Mouse (Mus musculus) right cerebral cortex, postnatal 4 days (tissue): ENCODE measurements at regions not wholly inside any gene's neighbourhood (a gene's known extent, or its start where the extent isn't known, plus 50 kb on each side); places are given as distances from the start of the nearest gene placed in this dataset.
"Not testable (repeated sequence)": the region's sequence is repeated elsewhere in the genome, so short reads cannot be mapped to it uniquely, and the experiment has no call there.

Source experiments
- DNase-seq: peaks from one replicate; pipeline ENCODE4 v3.0.0-alpha.2; 2022

DNA sequence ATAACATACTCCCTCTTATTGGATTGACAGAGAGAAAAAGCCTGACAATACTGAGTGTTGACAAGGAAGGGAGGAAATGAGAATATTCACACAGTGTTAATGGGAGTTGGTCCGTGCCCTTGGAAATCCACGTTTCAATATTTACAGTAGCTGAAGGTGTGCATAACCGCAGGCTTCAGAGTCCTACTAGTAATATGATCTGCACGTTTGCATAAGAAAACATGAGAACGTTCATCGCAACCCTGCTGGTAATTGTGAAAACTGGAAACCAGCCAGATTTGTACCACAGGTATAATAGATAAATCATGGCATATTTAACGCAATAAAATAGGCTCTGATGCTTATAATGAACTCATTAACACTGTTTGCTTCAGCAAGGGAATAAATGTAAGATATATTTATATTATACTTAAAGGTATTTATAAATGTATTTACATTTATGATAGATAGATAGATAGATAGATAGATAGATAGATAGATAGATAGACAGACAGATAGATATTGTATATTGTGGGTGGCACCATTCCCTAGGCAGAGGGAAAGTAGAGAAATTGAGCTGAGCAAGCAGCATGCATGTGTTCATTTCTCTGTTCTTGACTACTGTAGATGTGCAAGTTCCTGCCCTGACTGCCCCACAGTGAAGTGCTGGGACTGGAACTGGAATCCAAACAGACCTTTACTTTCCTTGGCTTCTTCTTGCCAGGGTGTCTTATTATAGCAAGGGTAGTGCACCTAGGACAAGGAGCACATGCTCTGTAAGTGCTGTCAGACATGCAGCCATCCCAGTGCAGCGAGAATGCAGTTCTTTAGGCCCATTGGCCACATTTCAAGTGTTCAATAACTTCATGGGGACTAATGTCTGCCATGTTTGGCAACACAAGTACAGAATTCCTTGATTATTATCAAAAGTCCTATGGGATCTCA is 117.6 kb upstream of the Cpm start:
- no peak for DNase-seq

GRCm38 (mm10) chr10:117510529-117511482 is 118.5 kb upstream of the Cpm start:
- no peak for DNase-seq

GRCm38 (mm10) chr10:117510224-117510486 is 119.1 kb upstream of the Cpm start:
- DNase-seq, result no peak

- DNase-seq, result no peak
Observed at GRCm38 (mm10) chr10:117509431-117510223, 119.7 kb upstream of the Cpm start.

DNA sequence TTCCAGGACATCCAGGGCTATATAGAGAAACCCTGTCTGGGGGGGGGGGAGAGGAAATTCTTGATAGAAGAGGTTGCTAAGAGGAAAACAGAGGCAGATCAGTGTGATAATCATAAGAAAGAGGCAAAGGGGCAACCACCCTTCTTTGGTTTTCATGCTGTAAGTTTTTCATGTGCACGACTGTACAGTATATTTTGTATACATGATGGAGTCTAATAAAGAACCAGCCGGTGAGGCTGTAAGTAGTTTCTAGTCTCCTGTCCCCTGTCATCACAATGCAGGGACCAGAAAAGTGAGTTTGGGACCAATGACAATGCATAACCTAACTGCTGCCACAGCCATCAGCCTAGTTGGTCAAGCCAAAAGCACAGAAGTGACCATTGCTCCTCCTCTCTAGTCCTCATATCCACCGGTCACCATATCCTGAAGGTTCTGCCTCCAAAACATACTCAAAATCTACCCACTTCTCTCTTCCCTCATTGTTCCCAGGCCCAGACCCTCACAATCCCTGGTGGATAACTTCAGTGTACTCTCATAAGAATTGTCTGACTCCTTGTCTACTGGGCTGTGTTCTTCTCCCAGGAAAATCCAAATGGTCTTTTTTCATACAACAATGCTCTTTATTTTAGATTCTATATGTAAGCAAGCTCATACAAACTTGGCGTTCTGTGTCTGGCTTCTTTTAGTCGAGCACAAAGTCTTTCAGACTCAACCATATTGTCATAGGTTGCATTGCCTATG is 122.9 kb upstream of the Cpm start:
- DNase-seq, result no peak

DNA sequence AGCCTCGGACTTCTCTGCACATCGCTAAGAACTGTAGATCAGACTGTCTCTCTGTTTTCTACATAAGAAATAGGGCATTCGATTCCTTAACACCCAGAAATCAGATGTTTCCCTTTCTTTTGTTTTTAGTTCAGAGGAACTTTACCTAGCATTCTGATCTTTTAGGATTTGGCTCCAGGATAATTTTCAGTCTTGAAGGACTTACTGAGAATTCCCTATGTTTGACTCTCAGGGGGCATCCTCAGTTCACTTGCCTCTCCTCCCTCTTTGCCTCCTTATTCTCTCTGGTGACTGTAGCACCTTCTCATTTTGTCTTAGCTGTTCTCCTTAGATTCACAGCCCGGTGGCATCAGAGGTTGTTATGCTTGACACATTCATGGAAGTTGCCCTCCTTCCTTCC is 123.8 kb upstream of the Cpm start:
- DNase-seq, result no peak

GRCm38 (mm10) chr10:117505057-117505456 is 124.2 kb upstream of the Cpm start:
- DNase-seq, result no peak

GRCm38 (mm10) chr10:117504267-117504902 is 124.6 kb upstream of the Cpsf6 start:
- no peak for DNase-seq

- no peak for DNase-seq
Observed at GRCm38 (mm10) chr10:117503222-117504184, 123.7 kb upstream of the Cpsf6 start.

DNA sequence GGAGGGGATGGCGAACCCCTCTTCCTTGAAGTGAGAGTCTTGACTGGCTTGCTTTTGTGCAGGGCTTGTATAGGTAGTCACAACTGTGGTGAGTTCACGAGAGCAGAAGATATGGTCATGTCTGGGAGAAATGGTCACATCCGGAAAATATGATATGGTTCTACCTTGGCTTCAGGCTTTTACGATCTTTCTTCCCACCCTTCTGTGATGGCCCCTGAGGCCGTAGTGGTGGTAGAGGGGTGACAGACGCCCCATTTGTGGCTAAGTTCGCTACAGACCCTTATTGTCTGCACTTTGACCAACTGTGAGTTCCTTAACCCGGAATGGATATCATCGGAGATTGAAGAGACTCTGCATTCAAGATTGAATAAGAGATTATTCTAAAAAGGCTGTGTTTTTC is 122.9 kb upstream of the Cpsf6 start:
- no peak for DNase-seq

DNA sequence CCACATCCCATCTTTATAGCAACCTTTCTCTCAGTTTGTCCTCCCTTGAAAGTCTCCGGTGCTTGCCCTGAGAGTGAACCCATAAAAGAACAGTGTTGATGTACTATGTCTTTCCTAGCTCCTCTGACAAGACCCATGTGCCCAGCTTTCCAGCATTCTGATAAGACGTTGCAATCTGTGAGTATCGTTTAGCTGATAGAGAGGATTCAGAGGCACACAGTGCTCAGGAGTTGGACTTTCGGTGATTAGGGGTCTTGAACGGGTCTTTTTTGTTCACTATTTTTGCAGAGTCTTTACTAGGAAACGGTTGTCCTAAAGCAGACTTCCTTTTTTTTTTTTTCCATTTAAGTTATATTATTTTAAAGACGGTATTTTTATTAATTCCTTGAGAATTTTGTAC is 122.3 kb upstream of the Cpsf6 start:
- DNase-seq, result no peak

GRCm38 (mm10) chr10:117501426-117501825 is 121.6 kb upstream of the Cpsf6 start:
- DNase-seq, result no peak

- DNase-seq, result no peak
Observed at GRCm38 (mm10) chr10:117500457-117501108, 120.8 kb upstream of the Cpsf6 start.

DNA sequence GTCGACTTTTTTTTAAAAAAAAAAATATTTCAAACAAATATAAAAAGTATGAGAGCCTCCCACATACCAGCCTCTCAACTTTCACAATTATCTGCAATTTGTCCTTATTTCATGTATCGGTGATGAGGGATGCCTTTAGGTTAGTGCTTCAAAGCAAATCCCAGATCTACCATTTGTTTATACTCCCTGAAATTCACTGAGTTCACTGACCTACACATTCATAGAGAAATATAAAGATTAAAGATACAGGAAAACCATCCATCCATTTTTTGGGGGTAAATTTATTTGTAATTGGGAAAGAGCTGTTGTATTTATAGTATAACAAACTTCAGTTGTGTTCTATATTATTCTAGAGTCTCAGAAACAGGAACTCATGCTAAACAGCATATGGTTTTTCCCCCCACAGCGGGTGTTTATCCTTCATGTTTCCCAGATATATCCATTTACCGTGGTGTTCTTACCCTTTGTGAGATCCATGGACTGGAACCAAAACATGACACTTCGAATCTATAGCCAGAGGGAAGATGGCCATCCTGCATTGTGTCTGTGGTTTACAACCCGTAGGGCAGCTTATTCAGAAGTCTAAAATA is 120.1 kb upstream of the Cpsf6 start:
- DNase-seq, result no peak

DNA sequence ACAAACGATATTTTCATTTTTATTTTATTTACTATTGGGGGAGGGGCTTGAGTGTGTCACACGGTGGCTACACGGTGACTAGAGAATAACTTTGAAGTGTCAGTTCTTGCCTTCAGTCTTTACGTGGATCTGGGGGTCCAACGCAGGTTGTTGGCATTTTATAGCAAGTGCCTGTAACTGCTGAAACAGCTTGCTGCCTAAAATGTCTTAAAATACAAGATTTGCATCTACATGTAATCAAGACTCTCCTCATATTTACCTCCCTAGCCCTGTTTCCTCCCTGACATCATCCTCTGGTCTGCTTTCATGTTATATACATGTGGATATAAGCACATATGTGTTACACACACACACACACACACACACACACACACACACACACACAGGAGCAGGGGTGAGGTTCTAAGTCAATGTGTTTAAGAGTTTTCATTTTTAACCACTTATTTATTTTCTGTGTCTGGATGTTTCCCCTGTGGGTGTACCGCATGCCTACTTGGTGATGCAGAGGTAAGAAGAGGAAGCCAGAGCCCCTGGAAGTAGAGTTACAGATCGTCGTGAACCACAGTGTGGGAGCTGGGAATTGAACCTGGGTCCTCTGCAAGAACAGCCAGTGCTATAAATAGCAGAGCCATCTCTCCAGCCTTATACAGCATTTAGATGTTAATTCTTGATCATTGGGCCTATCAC is 119.5 kb upstream of the Cpsf6 start:
- DNase-seq, result no peak

DNA sequence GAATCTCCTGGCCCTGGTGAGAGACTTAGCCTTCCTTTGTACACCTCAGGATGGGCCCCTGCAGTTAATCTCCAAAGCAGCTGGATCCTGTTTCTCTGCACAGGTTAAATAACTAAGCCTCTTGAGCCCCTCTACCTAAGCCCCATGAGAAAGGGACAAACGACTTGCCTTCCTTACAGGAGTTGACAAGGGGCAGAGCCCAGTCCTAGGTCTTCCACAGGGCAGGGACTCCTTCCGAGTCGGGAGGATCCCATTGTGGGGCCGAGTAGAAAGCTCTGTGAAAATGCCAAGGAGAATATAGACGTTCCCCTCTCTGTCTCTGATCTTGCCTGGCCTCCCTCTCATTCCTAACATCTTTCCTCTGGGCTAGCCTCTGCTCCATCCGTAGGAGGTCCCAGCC is 118.7 kb upstream of the Cpsf6 start:
- no peak for DNase-seq

GRCm38 (mm10) chr10:117497565-117498256 is 117.9 kb upstream of the Cpsf6 start:
- no peak for DNase-seq

- DNase-seq, result not testable (repeated sequence)
Observed at GRCm38 (mm10) chr10:117497082-117497481, 117.3 kb upstream of the Cpsf6 start.
